Mouse (Mus musculus) heart, adult 2 months (tissue): Measurements from ENCODE around the gene Skil.

Source experiments
- CTCF ChIP-seq: fragments of 200-600 bp; IDR thresholded peaks from 2 replicates; pipeline ENCODE4 v1.8.1; 2022; ENCODE audit warnings: antibody characterized with exemption, mild to moderate bottlenecking, moderate library complexity
- POLR2A ChIP-seq: fragments of 200-500 bp; IDR thresholded peaks from 2 replicates; pipeline ENCODE4 v1.6.1; 2011; ENCODE audit warnings: mild to moderate bottlenecking, low read depth, low read length, control low read depth; ENCODE audit not compliant: insufficient read depth

DNA sequence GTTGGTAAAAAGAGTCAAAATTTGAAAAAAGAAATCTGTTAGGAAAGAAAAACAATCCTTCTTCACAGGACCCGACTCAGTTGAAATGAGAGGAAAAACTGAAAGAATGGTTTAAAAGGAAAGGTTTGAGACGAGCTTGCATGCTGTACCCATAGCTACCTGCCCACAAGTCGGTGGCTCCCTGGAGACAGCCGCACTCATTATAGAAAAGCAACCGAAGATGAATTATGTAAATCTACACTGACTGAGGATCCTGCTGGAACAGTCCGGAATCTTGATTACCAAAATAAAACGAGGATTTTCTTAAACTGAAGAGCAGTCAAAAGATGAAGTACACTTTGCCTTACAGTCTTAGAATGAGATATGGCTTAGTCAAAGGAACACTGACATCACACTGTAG lies 26.4 kb upstream of the Skil start:
- TF ChIP-seq CTCF (no peak), POLR2A (no peak)
